Comparison of ENCODE assay signal across 15 mouse cellular contexts in genomic region chr17:48825212-48825913, GRCm38 (mm10).
DNase-seq lines count a peak whose midpoint lies in the region; ATAC-seq and TF ChIP-seq lines count a peak whose summit lies in the region.
"Had no signal": no experiment of that assay in that cellular context is flagged by ENCODE, and none has a peak within 500 bp of the region (broad histone marks: within the 10 kb centered on the region; RNA-seq: fewer than 3 reads in every experiment).

No protein-coding gene starts in this region.

- peak; percentile 58; the same call in 1 of the 2 replicates for ATAC-seq in hindbrain, postnatal 0 days
- ATAC-seq in hindbrain, embryonic 14.5 days (ENCODE audit: low FRiP score), result no peak
- 0 out of 2 replicates have a peak, but pooled peaks have one; percentile 28 for ATAC-seq in neural tube, embryonic 14.5 days (ENCODE audit: low read depth)
- ATAC-seq: inflammation-experienced regulatory T-cells, adult 6 months had no signal

- DNase-seq in hindbrain, postnatal 0 days (ENCODE audit: low spot score), result no peak
- DNase-seq in hindbrain, embryonic 14.5 days (ENCODE audit: low spot score), result no peak
- no peak for DNase-seq in neural tube, embryonic 10.5 days (ENCODE audit: extremely low spot score, low spot score)
- peak; percentile 77 for DNase-seq in brain, adult 2 months (ENCODE audit: low read depth, low spot score)
- DNase-seq in urinary bladder, adult 18-20 months (ENCODE audit: low spot score in 2 of 2), result no peak
- DNase-seq: cerebellum, adult 9-11 months; kidney, postnatal 14 days; lung, postnatal 4 days; thymus, postnatal 4 days had no signal

- no peak overlapping the region for H3K9ac ChIP-seq in hindbrain, postnatal 0 days (replicated peaks; ENCODE audit: low read length)
- H3K9ac ChIP-seq in hindbrain, embryonic 14.5 days, result no peak overlapping the region
- H3K9ac ChIP-seq in neural tube, embryonic 14.5 days (replicated peaks; ENCODE audit: low read depth, low read length), result no peak overlapping the region
- H3K9ac ChIP-seq: heart, embryonic 15.5 days; stomach, embryonic 15.5 days had no signal

- H3K4me2 ChIP-seq in hindbrain, postnatal 0 days (ENCODE audit: low read depth, low read length), result no peak overlapping the region
- no peak overlapping the region for H3K4me2 ChIP-seq in hindbrain, embryonic 14.5 days (replicated peaks)
- no peak overlapping the region for H3K4me2 ChIP-seq in neural tube, embryonic 14.5 days (ENCODE audit: low read depth, low read length)
- H3K4me2 ChIP-seq: heart, embryonic 15.5 days; stomach, embryonic 15.5 days had no signal

- no peaks in the 10 kb centered on the region for H3K9me3 ChIP-seq in hindbrain, postnatal 0 days (ENCODE audit: low read length)
- H3K9me3 ChIP-seq in hindbrain, embryonic 14.5 days (ENCODE audit: control insufficient read depth, low read length), result no peaks in the 10 kb centered on the region
- no peaks in the 10 kb centered on the region for H3K9me3 ChIP-seq in neural tube, embryonic 14.5 days (ENCODE audit: control insufficient read depth, low read length)
- H3K9me3 ChIP-seq: heart, embryonic 15.5 days; stomach, embryonic 15.5 days had no signal

- TF ChIP-seq POLR2A in small intestine, adult 2 months (IDR thresholded peaks at IDR 0.05; ENCODE audit: low read depth, low read length), result no peak

- no peaks in the 10 kb centered on the region; the same call in 1 of the 2 replicates for H3K4me1 ChIP-seq in hindbrain, postnatal 0 days (ENCODE audit: insufficient read depth, low read length)
- H3K4me1 ChIP-seq in hindbrain, embryonic 14.5 days (replicated peaks; ENCODE audit: control insufficient read depth, insufficient read depth, low read length), result 0 out of 2 replicates have a peak, but pooled peaks cover 8% of the 10 kb centered on the region
- H3K4me1 ChIP-seq in neural tube, embryonic 14.5 days (ENCODE audit: control insufficient read depth, insufficient read depth, low read length), result no peaks in the 10 kb centered on the region
- H3K4me1 ChIP-seq in small intestine, adult 2 months (ENCODE audit: control insufficient read depth, insufficient read depth, insufficient read length, low read length), result no peaks in the 10 kb centered on the region
- H3K4me1 ChIP-seq: heart, embryonic 15.5 days; stomach, embryonic 15.5 days had no signal

- no peak for TF ChIP-seq CTCF in hindbrain, postnatal 0 days (IDR thresholded peaks at IDR 0.05; ENCODE audit: low read depth)
- peak; percentile 9; the same call in 1 of the 2 replicates for TF ChIP-seq CTCF in small intestine, adult 2 months (IDR thresholded peaks at IDR 0.05; ENCODE audit: extremely low read depth, insufficient read length, insufficient replicate concordance, low read depth, low read length)

- no peak overlapping the region for H3K4me3 ChIP-seq in hindbrain, postnatal 0 days (ENCODE audit: low read length)
- no peak overlapping the region for H3K4me3 ChIP-seq in hindbrain, embryonic 14.5 days (replicated peaks; ENCODE audit: low read length)
- H3K4me3 ChIP-seq in neural tube, embryonic 14.5 days (ENCODE audit: low read depth, low read length), result no peak overlapping the region
- no peak overlapping the region for H3K4me3 ChIP-seq in small intestine, adult 2 months (ENCODE audit: low read depth, low read length)
- H3K4me3 ChIP-seq: heart, embryonic 15.5 days; stomach, embryonic 15.5 days had no signal

- H3K27me3 ChIP-seq in hindbrain, postnatal 0 days (ENCODE audit: insufficient read depth, low read length), result no peaks in the 10 kb centered on the region
- no peaks in the 10 kb centered on the region for H3K27me3 ChIP-seq in hindbrain, embryonic 14.5 days (ENCODE audit: control insufficient read depth, insufficient read depth, low read length)
- no peaks in the 10 kb centered on the region for H3K27me3 ChIP-seq in neural tube, embryonic 14.5 days (ENCODE audit: control insufficient read depth, insufficient read depth, low read length)
- no peaks in the 10 kb centered on the region for H3K27me3 ChIP-seq in small intestine, adult 2 months (ENCODE audit: control insufficient read depth, insufficient read depth, low read length)
- H3K27me3 ChIP-seq: CH12.LX; heart, embryonic 15.5 days; stomach, embryonic 15.5 days had no signal

- no peaks in the 10 kb centered on the region for H3K36me3 ChIP-seq in hindbrain, postnatal 0 days (ENCODE audit: insufficient read depth, low read length)
- no peaks in the 10 kb centered on the region for H3K36me3 ChIP-seq in hindbrain, embryonic 14.5 days (replicated peaks; ENCODE audit: control insufficient read depth, insufficient read depth)
- no peaks in the 10 kb centered on the region for H3K36me3 ChIP-seq in neural tube, embryonic 14.5 days (ENCODE audit: control insufficient read depth, insufficient read depth, low read length)
- H3K36me3 ChIP-seq in small intestine, adult 2 months (ENCODE audit: control insufficient read depth, insufficient read depth, low read length), result no peaks in the 10 kb centered on the region
- H3K36me3 ChIP-seq: heart, embryonic 15.5 days; stomach, embryonic 15.5 days had no signal

- WGBS in hindbrain, postnatal 0 days, result 56% methylated on average over 9 of the region's 9 CpGs
- WGBS in hindbrain, embryonic 14.5 days, result 56% methylated on average over 9 of the region's 9 CpGs
- 56% methylated on average over 9 of the region's 9 CpGs for WGBS in neural tube, embryonic 14.5 days
- WGBS in small intestine, adult 2 months, result 58% methylated on average over 9 of the region's 9 CpGs

- no peak overlapping the region for H3K27ac ChIP-seq in hindbrain, postnatal 0 days
- no peak overlapping the region for H3K27ac ChIP-seq in hindbrain, embryonic 14.5 days
- no peak overlapping the region for H3K27ac ChIP-seq in neural tube, embryonic 14.5 days (ENCODE audit: low read depth, low read length)
- no peak overlapping the region for H3K27ac ChIP-seq in small intestine, adult 2 months (ENCODE audit: insufficient read depth, low read depth, low read length)
- H3K27ac ChIP-seq: heart, embryonic 15.5 days; stomach, embryonic 15.5 days had no signal
